Mouse (Mus musculus) 416B (cell line): Measurements from ENCODE around the gene Recql5.

Experiments used
- DNase-seq: peaks from one replicate; pipeline ENCODE4 v3.0.0; 2011; ENCODE audit warnings: low read depth

The Recql5 gene

GRCm38 (mm10) chr11:115933108-115933746, at the start of gene Recql5, which contains the start of gene Sap30bp:
Gene Recql5, minus strand, starts transcription at chr11:115933477.
Gene Sap30bp, plus strand, starts transcription at chr11:115933282.
- peak; percentile 99 for DNase-seq

GRCm38 (mm10) chr11:115982472-115982871, 49.2 kb upstream of the Recql5 start:
- DNase-seq = no peak

GRCm38 (mm10) chr11:115975544-115975943, 42.3 kb upstream of the Recql5 start:
- DNase-seq = no peak

- DNase-seq = no peak
Observed at GRCm38 (mm10) chr11:115975083-115975420, 41.8 kb upstream of the Recql5 start.

GRCm38 (mm10) chr11:115974309-115975082, 41.2 kb upstream of the Recql5 start, which contains the start of gene Itgb4:
Gene Itgb4, plus strand, starts transcription at chr11:115974709.
- no peak for DNase-seq

GRCm38 (mm10) chr11:115971016-115971415, 37.7 kb upstream of the Recql5 start:
- no peak for DNase-seq

- peak; percentile 48 for DNase-seq
Observed at GRCm38 (mm10) chr11:115970006-115970673, 36.9 kb upstream of the Recql5 start.

- DNase-seq = peak; percentile 88
Observed at GRCm38 (mm10) chr11:115968731-115969405, 35.6 kb upstream of the Recql5 start.

GRCm38 (mm10) chr11:115964977-115965604, 31.8 kb upstream of the Recql5 start:
- DNase-seq = peak; percentile 87

GRCm38 (mm10) chr11:115962651-115963412, 29.6 kb upstream of the Recql5 start:
- no peak for DNase-seq

GRCm38 (mm10) chr11:115959018-115959417, 25.7 kb upstream of the Recql5 start:
- no peak for DNase-seq

- no peak for DNase-seq
Observed at GRCm38 (mm10) chr11:115957971-115958370, 24.7 kb upstream of the Recql5 start.

- no peak for DNase-seq
Observed at GRCm38 (mm10) chr11:115956453-115956852, 23.2 kb upstream of the Recql5 start.

- peak; percentile 80 for DNase-seq
Observed at GRCm38 (mm10) chr11:115955195-115955858, 22.1 kb upstream of the Recql5 start.

- peak; percentile 94 for DNase-seq
Observed at GRCm38 (mm10) chr11:115954712-115955111, 21.4 kb upstream of the Recql5 start.

GRCm38 (mm10) chr11:115950719-115951118, 17.4 kb upstream of the Recql5 start:
- DNase-seq = no peak

- DNase-seq = no peak
Observed at GRCm38 (mm10) chr11:115948316-115948715, 15.0 kb upstream of the Recql5 start.

- DNase-seq = no peak
Observed at GRCm38 (mm10) chr11:115946221-115946828, 13.0 kb upstream of the Recql5 start.

GRCm38 (mm10) chr11:115945247-115945646, 12.0 kb upstream of the Recql5 start:
- DNase-seq = no peak

GRCm38 (mm10) chr11:115941980-115942379, 8.7 kb upstream of the Recql5 start:
- peak; percentile 22 for DNase-seq
